Mouse (Mus musculus) limb, embryonic 14.5 days (tissue): ENCODE results near the gene Brms1. TPM values are rescaled to one million over a fixed set of nuclear protein-coding genes. Genes with fewer than 3 reads are reported as not detected.
A peak's percentile ranks its signal among the peaks of the same experiment; 100 is the strongest.

Source experiments
- ATAC-seq: fragments of 200-750 bp; cut with Nextera tagmentation; 2 replicates; pipeline ENCODE4 v1.8.0; 2017; ENCODE audit warnings: low read depth, moderate number of reproducible peaks, moderate TSS enrichment; ENCODE audit not compliant: low FRiP score
- DNase-seq: peaks from one replicate; pipeline ENCODE4 v3.0.0-alpha.2; 2015; ENCODE audit warnings: low spot score
- H3K27ac ChIP-seq: fragments of 300-500 bp; sonication (generic); replicated peaks from 2 replicates; pipeline ENCODE4 v1.5.1; 2014; ENCODE audit warnings: low read depth, mild to moderate bottlenecking, low read length, moderate library complexity, mixed read lengths
- H3K27me3 ChIP-seq: fragments of 300-500 bp; sonication (generic); 2 replicates; pipeline ENCODE4 v1.6.1; 2014; ENCODE audit warnings: low read length, mixed read lengths; ENCODE audit not compliant: control insufficient read depth, insufficient read depth
- H3K36me3 ChIP-seq: fragments of 300-500 bp; sonication (generic); 2 replicates; pipeline ENCODE4 v1.6.1; 2014; ENCODE audit warnings: mild to moderate bottlenecking, low read length, moderate library complexity, mixed read lengths; ENCODE audit not compliant: control insufficient read depth, insufficient read depth
- H3K4me1 ChIP-seq: fragments of 300-500 bp; sonication (generic); 2 replicates; pipeline ENCODE4 v1.6.1; 2014; ENCODE audit warnings: antibody characterized with exemption, low read length, mixed read lengths; ENCODE audit not compliant: control insufficient read depth, insufficient read depth
- H3K4me2 ChIP-seq: fragments of 300-500 bp; sonication (generic); replicated peaks from 2 replicates; pipeline ENCODE4 v1.6.1; 2014; ENCODE audit warnings: low read depth, mild to moderate bottlenecking, low read length, moderate library complexity; ENCODE audit not compliant: severe bottlenecking
- H3K4me3 ChIP-seq: fragments of 300-500 bp; sonication (generic); replicated peaks from 2 replicates; pipeline ENCODE4 v1.5.1; 2014; ENCODE audit warnings: low read length
- H3K9ac ChIP-seq: fragments of 300-500 bp; sonication (generic); 2 replicates; pipeline ENCODE4 v1.6.1; 2014; ENCODE audit warnings: mild to moderate bottlenecking, low read depth, low read length, moderate library complexity; ENCODE audit not compliant: severe bottlenecking
- H3K9me3 ChIP-seq: fragments of 300-500 bp; sonication (generic); 2 replicates; pipeline ENCODE4 v1.6.1; 2016; ENCODE audit warnings: low read length; ENCODE audit not compliant: control insufficient read depth
- POLR2A ChIP-seq: fragments of 200-500 bp; IDR thresholded peaks from 2 replicates; pipeline ENCODE4 v1.8.0; 2012; ENCODE audit warnings: inconsistent platforms, mild to moderate bottlenecking, moderate library complexity, borderline replicate concordance; ENCODE audit not compliant: insufficient read depth, insufficient read length; ENCODE audit errors: extremely low read depth
- WGBS: fragments of 180-500 bp; shearing (Covaris S2); extraction: QIAGEN DNeasy Blood & Tissue Kit; methylation state at CpG from one replicate; pipeline ENCODE4 v1.1.7; 2014; 5-methylcytosine and 5-hydroxymethylcytosine counted together
- polyA plus RNA-seq, 2 experiments: library from polyadenylated mRNA; depleted of rRNA in 1 of 2; stranded (reverse) in 1 of 2; unstranded in 1 of 2; fragments of >200 nt; fragmentation: Nextera tagmentation in 1 of 2; extraction: Ambion mirVana in 1 of 2; gene quantifications; 2 replicates each; pipeline versions ENCODE4 v1.2.1 to v1.2.3; 2012 to 2014

The Brms1 gene
- polyA plus RNA-seq, 2 experiments, result 30.2 to 38.1 TPM

DNA sequence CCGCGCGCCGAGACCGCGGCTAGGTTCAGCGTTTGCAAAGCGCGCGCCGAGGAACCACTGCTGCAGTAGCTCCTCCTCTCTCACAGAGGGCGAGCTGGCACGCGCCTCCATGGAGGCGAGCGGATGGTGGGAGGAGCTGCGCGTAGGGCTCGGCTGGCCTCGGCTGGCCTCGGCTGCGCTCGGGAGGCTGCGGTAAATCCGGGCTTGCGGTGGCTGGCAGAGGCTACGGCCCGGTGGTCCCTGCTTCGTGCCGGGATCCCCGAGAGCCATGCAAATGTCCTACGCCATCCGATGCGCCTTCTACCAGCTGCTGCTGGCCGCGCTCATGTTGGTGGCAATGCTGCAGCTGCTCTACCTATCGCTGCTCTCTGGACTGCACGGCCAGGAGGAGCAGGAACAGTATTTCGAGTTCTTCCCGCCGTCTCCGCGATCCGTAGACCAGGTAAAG lies 2.4 kb upstream of the Brms1 start, which contains the start of the genes B4gat1 and AC124502.3:
Gene B4gat1 (plus strand): TSS at position 118 of the 448 bp plus-strand sequence.
Gene AC124502.3 (plus strand): TSS at position 183 of the 448 bp plus-strand sequence.
- peak within 1 kb of the TSS; percentile 78 for H3K4me3 ChIP-seq
- no peaks in the 10 kb centered on the region for H3K9me3 ChIP-seq
- peak within 1 kb of the TSS; percentile 82 for H3K27ac ChIP-seq
- peak within 1 kb of the TSS; percentile 98 for H3K4me2 ChIP-seq
- no peaks in the 10 kb centered on the region for H3K27me3 ChIP-seq
- H3K9ac ChIP-seq, result peak within 1 kb of the TSS; percentile 86
- under 1% methylated on average over 40 of the region's 44 CpGs for WGBS
- H3K4me1 ChIP-seq, result peaks cover 22% of the 10 kb centered on the region
- DNase-seq (peak; percentile 94), ATAC-seq (peak; percentile 90)
- H3K36me3 ChIP-seq, result no peaks in the 10 kb centered on the region
- no peak; the same call in 1 of the 2 replicates for TF ChIP-seq POLR2A

DNA sequence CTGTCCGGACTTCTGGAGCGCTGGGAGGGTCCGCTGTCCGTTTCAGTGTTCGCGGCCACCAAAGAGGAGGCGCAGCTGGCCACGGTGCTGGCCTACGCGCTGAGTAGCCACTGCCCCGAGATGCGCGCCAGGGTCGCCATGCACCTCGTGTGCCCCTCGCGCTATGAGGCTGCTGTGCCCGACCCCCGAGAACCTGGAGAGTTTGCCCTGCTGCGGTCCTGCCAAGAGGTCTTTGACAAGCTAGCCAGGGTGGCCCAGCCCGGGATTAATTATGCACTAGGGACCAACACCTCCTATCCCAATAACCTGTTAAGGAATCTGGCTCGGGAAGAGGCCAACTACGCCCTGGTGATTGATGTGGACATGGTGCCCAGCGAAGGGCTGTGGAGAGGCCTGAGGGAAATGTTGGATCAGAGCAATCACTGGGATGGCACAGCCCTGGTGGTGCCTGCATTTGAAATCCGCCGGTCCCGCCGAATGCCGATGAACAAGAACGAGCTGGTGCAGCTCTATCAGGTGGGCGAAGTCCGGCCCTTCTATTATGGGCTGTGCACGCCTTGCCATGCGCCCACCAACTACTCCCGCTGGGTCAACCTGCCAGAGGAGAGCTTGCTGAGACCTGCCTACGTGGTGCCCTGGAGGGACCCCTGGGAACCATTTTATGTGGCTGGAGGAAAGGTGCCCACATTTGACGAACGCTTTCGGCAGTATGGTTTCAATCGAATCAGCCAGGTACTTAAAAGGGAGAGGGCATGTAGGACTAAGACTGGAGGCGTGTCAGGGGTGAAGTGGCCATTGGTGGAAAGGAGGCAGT lies 1.6 kb upstream of the Brms1 start:
- DNase-seq, result no peak
- no peaks in the 10 kb centered on the region for H3K27me3 ChIP-seq
- H3K4me3 ChIP-seq, result peak overlapping the region; percentile 78

DNA sequence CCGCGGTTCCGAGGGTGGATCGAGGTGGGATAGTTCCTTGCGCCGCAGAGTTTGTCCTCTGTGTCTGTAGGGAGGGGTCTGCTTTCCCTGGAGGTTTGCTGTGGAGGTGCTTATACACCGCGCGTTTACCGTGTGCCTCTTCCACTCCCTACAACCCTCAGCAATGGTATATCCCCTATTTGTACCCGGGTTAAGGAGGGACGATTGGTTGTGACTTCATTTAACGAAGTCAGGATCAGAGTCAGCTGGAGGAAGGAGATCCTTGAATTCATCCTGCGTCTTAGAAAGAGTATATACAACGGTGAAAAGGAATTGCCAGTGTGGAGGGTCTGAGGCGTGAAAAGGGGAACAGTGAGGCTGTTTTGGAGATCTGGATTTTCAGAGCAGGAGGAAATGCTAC lies 434 bp downstream of the Brms1 start:
- TF ChIP-seq POLR2A, result no peak
- 0 out of 2 replicates have a peak overlapping the region, but pooled peaks have one; percentile 43 for H3K27ac ChIP-seq
- H3K4me3 ChIP-seq, result peak overlapping the region; percentile 78
- peak overlapping the region; percentile 73 for H3K9ac ChIP-seq
- peaks cover 3% of the 10 kb centered on the region for H3K36me3 ChIP-seq
- peaks cover 22% of the 10 kb centered on the region for H3K4me1 ChIP-seq
- DNase-seq (no peak), ATAC-seq (no peak)
- H3K4me2 ChIP-seq, result peak overlapping the region; percentile 98
- no peaks in the 10 kb centered on the region for H3K27me3 ChIP-seq
- WGBS, result 2% methylated on average over 16 of the region's 16 CpGs
- H3K9me3 ChIP-seq, result no peaks in the 10 kb centered on the region

More for the DNA sequence above, 1.6 kb upstream of the Brms1 start:
- peak overlapping the region; percentile 98 for H3K4me2 ChIP-seq
- H3K9ac ChIP-seq, result peak overlapping the region; percentile 86
- no peaks in the 10 kb centered on the region for H3K36me3 ChIP-seq
- 7% methylated on average over 41 of the region's 41 CpGs for WGBS
- H3K27ac ChIP-seq, result no peak overlapping the region
- ATAC-seq, result no peak
- no peaks in the 10 kb centered on the region for H3K9me3 ChIP-seq
- TF ChIP-seq POLR2A, result no peak
- peaks cover 22% of the 10 kb centered on the region for H3K4me1 ChIP-seq

DNA sequence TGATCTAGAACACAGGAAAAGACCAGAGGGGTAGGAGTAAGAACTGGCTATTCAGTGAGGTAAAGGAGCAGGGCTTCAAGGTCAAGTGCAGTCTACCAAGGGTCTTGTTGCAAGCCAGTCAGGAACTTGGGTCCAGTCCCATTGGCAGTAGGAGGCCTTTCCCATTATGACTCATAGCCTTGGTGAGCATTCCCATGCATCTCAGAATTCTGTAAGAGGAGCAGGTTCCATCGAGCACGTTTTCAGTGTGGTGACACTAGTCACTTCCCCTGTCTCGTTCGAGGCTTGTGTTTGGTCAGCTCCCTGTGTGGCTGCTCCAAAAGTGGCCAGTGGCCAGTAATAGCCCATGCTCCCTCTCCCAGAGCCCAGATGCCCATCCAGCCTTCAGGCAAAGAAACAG lies 4.4 kb downstream of the Brms1 start:
- no peak for ATAC-seq
- 83% methylated on average over 4 of the region's 4 CpGs for WGBS
- Histone ChIP-seq H3K9ac (no peak overlapping the region), H3K4me1 (peaks cover 12% of the 10 kb centered on the region), H3K36me3 (peaks cover 35% of the 10 kb centered on the region), H3K9me3 (no peaks in the 10 kb centered on the region), H3K27ac (no peak overlapping the region), H3K27me3 (no peaks in the 10 kb centered on the region), H3K4me3 (no peak overlapping the region), H3K4me2 (no peak overlapping the region)
- no peak for DNase-seq
- no peak for TF ChIP-seq POLR2A

DNA sequence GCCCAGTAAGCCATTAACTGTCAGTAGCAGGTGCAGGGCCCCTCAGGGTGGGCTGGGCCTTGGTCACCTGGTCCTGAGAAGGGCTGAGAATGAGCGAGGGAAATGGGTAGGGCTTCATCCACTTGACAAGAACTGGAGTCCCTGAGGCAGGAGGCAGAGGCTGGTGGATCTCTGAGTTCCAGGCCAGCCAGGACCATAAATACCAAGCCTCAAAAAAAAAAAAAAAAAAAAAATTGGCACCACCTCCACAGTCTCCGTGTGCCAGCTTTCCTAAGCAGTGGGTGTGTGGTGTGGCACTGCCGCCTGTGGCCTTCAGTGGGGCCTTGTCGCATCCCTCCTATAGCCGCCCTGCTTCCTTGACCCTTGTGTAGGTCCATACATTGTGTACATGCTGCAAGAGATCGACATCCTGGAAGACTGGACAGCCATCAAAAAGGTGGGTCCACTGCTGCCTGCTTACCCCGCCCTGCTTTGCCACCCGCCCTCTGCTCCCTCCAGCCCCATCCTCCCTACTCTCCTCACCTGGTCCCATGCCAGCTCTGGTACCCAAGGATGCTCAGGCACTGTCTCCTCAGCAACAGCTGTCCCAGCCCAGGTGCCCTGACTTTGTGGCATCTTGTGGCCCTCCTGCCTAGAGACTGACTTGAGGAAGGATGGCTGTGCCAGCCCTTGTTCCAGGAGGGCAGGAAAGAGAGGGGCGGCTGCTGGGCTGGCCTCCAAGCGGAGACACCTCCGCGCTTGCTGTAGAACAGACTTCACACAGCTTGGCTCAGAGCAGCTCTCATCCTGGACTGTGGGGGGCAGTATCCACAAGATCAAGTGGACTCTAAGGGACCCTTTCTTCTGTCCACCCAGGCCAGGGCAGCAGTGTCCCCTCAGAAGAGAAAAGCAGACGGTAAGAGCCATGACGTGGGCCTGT lies 7.2 kb downstream of the Brms1 start:
- TF ChIP-seq POLR2A, result no peak
- Histone ChIP-seq H3K4me2 (no peak overlapping the region), H3K36me3 (peaks cover 35% of the 10 kb centered on the region), H3K4me3 (no peak overlapping the region), H3K9me3 (no peaks in the 10 kb centered on the region), H3K27me3 (peaks cover 22% of the 10 kb centered on the region), H3K4me1 (peaks cover 8% of the 10 kb centered on the region), H3K9ac (no peak overlapping the region), H3K27ac (no peak overlapping the region)
- ATAC-seq (no peak), DNase-seq (no peak)
- 87% methylated on average over 14 of the region's 14 CpGs for WGBS
